Mouse (Mus musculus) liver, embryonic 11.5 days (tissue): ENCODE data around the gene Tarbp1. TPM values are rescaled to one million over a fixed set of nuclear protein-coding genes. Genes with fewer than 3 reads are reported as not detected.
A peak's percentile ranks its signal among the peaks of the same experiment; 100 is the strongest.

Experiments used
- ATAC-seq: fragments of 200-750 bp; cut with Nextera tagmentation; replicated peaks from 2 replicates; pipeline ENCODE4 v1.8.0; 2017; ENCODE audit warnings: moderate number of reproducible peaks, mild to moderate bottlenecking, moderate TSS enrichment, moderate library complexity; ENCODE audit not compliant: low FRiP score
- DNase-seq: peaks from one replicate; pipeline ENCODE4 v3.0.0-alpha.2; 2017; ENCODE audit warnings: low spot score
- H3K27ac ChIP-seq: fragments of 300-500 bp; sonication (generic); 2 replicates; pipeline ENCODE4 v1.5.1; 2014; ENCODE audit warnings: mild to moderate bottlenecking, low read depth, low read length, control low read depth
- H3K27me3 ChIP-seq: fragments of 300-500 bp; sonication (generic); replicated peaks from 2 replicates; pipeline ENCODE4 v1.6.1; 2014; ENCODE audit warnings: low read length, mixed read lengths; ENCODE audit not compliant: control insufficient read depth, insufficient read depth
- H3K36me3 ChIP-seq: fragments of 300-500 bp; sonication (generic); 2 replicates; pipeline ENCODE4 v1.6.1; 2014; ENCODE audit warnings: mild to moderate bottlenecking, low read length, moderate library complexity, mixed read lengths; ENCODE audit not compliant: control insufficient read depth, insufficient read depth
- H3K4me1 ChIP-seq: fragments of 300-500 bp; sonication (generic); replicated peaks from 2 replicates; pipeline ENCODE4 v1.6.1; 2014; ENCODE audit warnings: low read length, mixed read lengths; ENCODE audit not compliant: control insufficient read depth, insufficient read depth
- H3K4me2 ChIP-seq: fragments of 300-500 bp; sonication (generic); 2 replicates; pipeline ENCODE4 v1.6.1; 2014; ENCODE audit warnings: mild to moderate bottlenecking, control low read depth, moderate library complexity
- H3K4me3 ChIP-seq: fragments of 300-500 bp; sonication (generic); 2 replicates; pipeline ENCODE4 v1.5.1; 2014; ENCODE audit warnings: low read depth, low read length, control low read depth
- H3K9ac ChIP-seq: fragments of 300-500 bp; sonication (generic); 2 replicates; pipeline ENCODE4 v1.6.1; 2014; ENCODE audit warnings: low read depth, low read length, control low read depth
- H3K9me3 ChIP-seq: fragments of 300-500 bp; sonication (generic); 2 replicates; pipeline ENCODE4 v1.6.1; 2016; ENCODE audit warnings: low read length, inconsistent platforms, mixed read lengths; ENCODE audit not compliant: control insufficient read depth
- WGBS: fragments of 180-500 bp; shearing (Covaris S2); extraction: QIAGEN DNeasy Blood & Tissue Kit; methylation state at CpG from one replicate; pipeline ENCODE4 v1.1.7; 2014; 5-methylcytosine and 5-hydroxymethylcytosine counted together
- polyA plus RNA-seq: library from polyadenylated mRNA; unstranded; fragments of >200 nt; fragmentation: Nextera tagmentation; extraction: Ambion mirVana; gene quantifications from 2 replicates; pipeline ENCODE4 v1.2.1, GENCODE M21; 2014

Gene Tarbp1
- polyA plus RNA-seq, 1 experiment from 2014 or later = 4.7 TPM

- WGBS = 76% methylated on average over 6 of the region's 6 CpGs
- Histone ChIP-seq H3K9ac (no peak overlapping the region), H3K36me3 (no peaks in the 10 kb centered on the region), H3K4me3 (no peak overlapping the region), H3K27me3 (no peaks in the 10 kb centered on the region), H3K4me2 (no peak overlapping the region), H3K9me3 (no peaks in the 10 kb centered on the region), H3K27ac (no peak overlapping the region), H3K4me1 (no peaks in the 10 kb centered on the region; the same call in 1 of the 2 replicates)
- no peak for ATAC-seq
- DNase-seq = no peak
Measured at GRCm38 (mm10) chr8:126509635-126510034, 34.8 kb upstream of the Tarbp1 start.

GRCm38 (mm10) chr8:126508871-126509586 is 34.2 kb upstream of the Tarbp1 start:
- H3K4me1 ChIP-seq = no peaks in the 10 kb centered on the region; the same call in 1 of the 2 replicates
- H3K36me3 ChIP-seq = no peaks in the 10 kb centered on the region
- no peaks in the 10 kb centered on the region for H3K27me3 ChIP-seq
- no peak for ATAC-seq
- 81% methylated on average over 8 of the region's 8 CpGs for WGBS
- no peak overlapping the region for H3K4me3 ChIP-seq
- H3K9ac ChIP-seq = no peak overlapping the region
- no peaks in the 10 kb centered on the region for H3K9me3 ChIP-seq
- H3K4me2 ChIP-seq = no peak overlapping the region
- DNase-seq = no peak
- H3K27ac ChIP-seq = no peak overlapping the region

- H3K4me3 ChIP-seq = no peak overlapping the region
- no peak overlapping the region for H3K27ac ChIP-seq
- DNase-seq = no peak
- no peaks in the 10 kb centered on the region for H3K4me1 ChIP-seq
- no peaks in the 10 kb centered on the region for H3K27me3 ChIP-seq
- H3K9me3 ChIP-seq = no peaks in the 10 kb centered on the region
- no peak overlapping the region for H3K9ac ChIP-seq
- WGBS = 95% methylated on average over 2 of the region's 2 CpGs
- no peaks in the 10 kb centered on the region for H3K36me3 ChIP-seq
- no peak overlapping the region for H3K4me2 ChIP-seq
- no peak for ATAC-seq
Measured at GRCm38 (mm10) chr8:126508221-126508620, 33.4 kb upstream of the Tarbp1 start.

- Histone ChIP-seq H3K36me3 (no peaks in the 10 kb centered on the region), H3K27ac (no peak overlapping the region), H3K4me1 (no peaks in the 10 kb centered on the region), H3K4me2 (no peak overlapping the region), H3K9ac (no peak overlapping the region), H3K4me3 (no peak overlapping the region), H3K27me3 (no peaks in the 10 kb centered on the region), H3K9me3 (no peaks in the 10 kb centered on the region)
- ATAC-seq = no peak
- 77% methylated on average over 16 of the region's 16 CpGs for WGBS
- no peak for DNase-seq
Measured at GRCm38 (mm10) chr8:126504492-126505182, 29.8 kb upstream of the Tarbp1 start.

GRCm38 (mm10) chr8:126502722-126503121 is 27.9 kb upstream of the Tarbp1 start:
- H3K36me3 ChIP-seq = no peaks in the 10 kb centered on the region
- 0 out of 2 replicates have a peak, but pooled peaks have one; percentile 55 for ATAC-seq
- no peak overlapping the region for H3K4me2 ChIP-seq
- no peak overlapping the region for H3K4me3 ChIP-seq
- no peak overlapping the region for H3K27ac ChIP-seq
- H3K4me1 ChIP-seq = peaks cover 5% of the 10 kb centered on the region
- H3K9ac ChIP-seq = no peak overlapping the region
- H3K27me3 ChIP-seq = no peaks in the 10 kb centered on the region
- WGBS = 54% methylated on average over 2 of the region's 2 CpGs
- DNase-seq = no peak
- H3K9me3 ChIP-seq = no peaks in the 10 kb centered on the region

GRCm38 (mm10) chr8:126499371-126499770 is 24.5 kb upstream of the Tarbp1 start:
- ATAC-seq = no peak
- no peak overlapping the region for H3K4me3 ChIP-seq
- H3K27ac ChIP-seq = no peak overlapping the region
- no peak overlapping the region for H3K4me2 ChIP-seq
- no peaks in the 10 kb centered on the region for H3K27me3 ChIP-seq
- peaks cover 5% of the 10 kb centered on the region for H3K4me1 ChIP-seq
- no peaks in the 10 kb centered on the region for H3K36me3 ChIP-seq
- no peak for DNase-seq
- 91% methylated on average over 2 of the region's 2 CpGs for WGBS
- no peaks in the 10 kb centered on the region for H3K9me3 ChIP-seq
- no peak overlapping the region for H3K9ac ChIP-seq

- no peak overlapping the region for H3K4me3 ChIP-seq
- no peaks in the 10 kb centered on the region for H3K27me3 ChIP-seq
- ATAC-seq (no peak), DNase-seq (no peak)
- no peak overlapping the region for H3K27ac ChIP-seq
- no peak overlapping the region for H3K9ac ChIP-seq
- no peaks in the 10 kb centered on the region for H3K36me3 ChIP-seq
- no peak overlapping the region for H3K4me2 ChIP-seq
- 77% methylated on average over 6 of the region's 6 CpGs for WGBS
- H3K4me1 ChIP-seq = peaks cover 5% of the 10 kb centered on the region
- no peaks in the 10 kb centered on the region for H3K9me3 ChIP-seq
Measured at GRCm38 (mm10) chr8:126498465-126498864, 23.6 kb upstream of the Tarbp1 start.

- WGBS = 37% methylated on average over 27 of the region's 27 CpGs
- ATAC-seq (peak; percentile 87), DNase-seq (peak; percentile 87)
- Histone ChIP-seq H3K4me3 (peak overlapping the region; percentile 39), H3K4me1 (peaks cover 5% of the 10 kb centered on the region), H3K9me3 (no peaks in the 10 kb centered on the region), H3K4me2 (peak overlapping the region; percentile 68), H3K9ac (peak overlapping the region; percentile 58), H3K27ac (no peak overlapping the region; the same call in 1 of the 2 replicates), H3K36me3 (no peaks in the 10 kb centered on the region), H3K27me3 (no peaks in the 10 kb centered on the region)
Measured at GRCm38 (mm10) chr8:126497541-126498428, 22.9 kb upstream of the Tarbp1 start.
